Mouse (Mus musculus): Measurements from ENCODE around the gene Chd4.

- no peak for TF ChIP-seq CTCF (IDR thresholded peaks at IDR 0.05; ENCODE audit: control insufficient read depth, insufficient read depth, insufficient read length)
- TF ChIP-seq USF1 (IDR thresholded peaks at IDR 0.05; ENCODE audit: low read depth) = no peak
- no peak for TF ChIP-seq FOSL1 (IDR thresholded peaks at IDR 0.05; ENCODE audit: insufficient read depth, low read length, poor library complexity, severe bottlenecking)
- no peak for TF ChIP-seq CEBPB (IDR thresholded peaks at IDR 0.05; ENCODE audit: low read depth)
Observed at GRCm38 (mm10) chr6:125155262-125155661, 59.5 kb downstream of the Chd4 start.

Measured in C2C12 (cell line).